Mouse (Mus musculus) forebrain, embryonic 13.5 days (tissue): ENCODE data around the gene Zbtb16. TPM values are rescaled to one million over a fixed set of nuclear protein-coding genes. Genes with fewer than 3 reads are reported as not detected.

Experiments used
- ATAC-seq: fragments of 200-750 bp; cut with Nextera tagmentation; 2 replicates; pipeline ENCODE4 v1.8.0; 2017
- H3K27ac ChIP-seq: fragments of 300-500 bp; sonication (generic); 2 replicates; pipeline ENCODE4 v1.5.1; 2015; ENCODE audit warnings: inconsistent platforms, mild to moderate bottlenecking, moderate library complexity
- H3K27me3 ChIP-seq: fragments of 300-500 bp; sonication (generic); 2 replicates; pipeline ENCODE4 v1.6.1; 2015; ENCODE audit warnings: mild to moderate bottlenecking, inconsistent platforms
- H3K36me3 ChIP-seq: fragments of 300-500 bp; sonication (generic); 2 replicates; pipeline ENCODE4 v1.6.1; 2015; ENCODE audit warnings: mild to moderate bottlenecking, inconsistent platforms; ENCODE audit not compliant: poor library complexity, severe bottlenecking
- H3K4me1 ChIP-seq: fragments of 300-500 bp; sonication (generic); 2 replicates; pipeline ENCODE4 v1.6.1; 2015; ENCODE audit warnings: inconsistent platforms
- H3K4me2 ChIP-seq: fragments of 300-500 bp; sonication (generic); 2 replicates; pipeline ENCODE4 v1.6.1; 2015; ENCODE audit warnings: inconsistent platforms, mild to moderate bottlenecking, moderate library complexity
- H3K4me3 ChIP-seq: fragments of 300-500 bp; sonication (generic); 2 replicates; pipeline ENCODE4 v1.5.1; 2015; ENCODE audit warnings: mild to moderate bottlenecking, inconsistent platforms
- H3K9ac ChIP-seq: fragments of 300-500 bp; sonication (generic); 2 replicates; pipeline ENCODE4 v1.6.1; 2015; ENCODE audit warnings: mild to moderate bottlenecking, inconsistent platforms
- H3K9me3 ChIP-seq: fragments of 300-500 bp; sonication (generic); replicated peaks from 2 replicates; pipeline ENCODE4 v1.6.1; 2016; ENCODE audit warnings: inconsistent platforms
- WGBS: fragments of 180-500 bp; shearing (Covaris S2); methylation state at CpG from one replicate; pipeline ENCODE4 v1.1.7; 2015; 5-methylcytosine and 5-hydroxymethylcytosine counted together
- polyA plus RNA-seq: library from polyadenylated mRNA; unstranded; fragments of >200 nt; fragmentation: Nextera tagmentation; extraction: Ambion mirVana; gene quantifications from 2 replicates; pipeline ENCODE4 v1.2.1, GENCODE M21; 2015

Gene Zbtb16
- polyA plus RNA-seq, 1 experiment from 2014 or later = 3.2 TPM

DNA sequence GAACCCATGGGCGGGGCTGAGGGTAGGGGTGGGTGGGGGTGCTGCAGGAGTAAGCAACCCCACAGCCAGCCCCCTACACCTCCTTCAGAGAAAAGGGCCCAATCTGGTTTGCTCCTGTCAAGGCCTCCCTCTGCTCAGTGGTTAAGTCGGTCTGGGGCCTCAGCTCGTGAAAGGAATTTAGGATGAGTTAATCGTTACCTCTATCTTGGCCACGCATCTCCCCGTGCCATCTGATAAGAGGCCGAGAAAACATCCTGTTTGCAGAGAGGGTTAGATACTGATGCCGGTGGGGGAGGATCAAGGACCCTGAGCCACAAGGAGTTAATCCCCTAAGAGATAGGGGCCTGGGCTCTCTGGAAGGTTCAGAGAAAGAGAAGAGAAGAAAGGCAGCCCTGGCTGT is 40.9 kb downstream of the Zbtb16 start:
- Histone ChIP-seq H3K9ac (no peak overlapping the region), H3K9me3 (no peaks in the 10 kb centered on the region), H3K4me1 (peaks cover 24% of the 10 kb centered on the region), H3K36me3 (no peaks in the 10 kb centered on the region), H3K27ac (no peak overlapping the region), H3K4me3 (no peak overlapping the region), H3K4me2 (no peak overlapping the region), H3K27me3 (peaks cover 9% of the 10 kb centered on the region; the same call in 1 of the 2 replicates)
- WGBS = 10% methylated on average over 8 of the region's 8 CpGs
- ATAC-seq = no peak

DNA sequence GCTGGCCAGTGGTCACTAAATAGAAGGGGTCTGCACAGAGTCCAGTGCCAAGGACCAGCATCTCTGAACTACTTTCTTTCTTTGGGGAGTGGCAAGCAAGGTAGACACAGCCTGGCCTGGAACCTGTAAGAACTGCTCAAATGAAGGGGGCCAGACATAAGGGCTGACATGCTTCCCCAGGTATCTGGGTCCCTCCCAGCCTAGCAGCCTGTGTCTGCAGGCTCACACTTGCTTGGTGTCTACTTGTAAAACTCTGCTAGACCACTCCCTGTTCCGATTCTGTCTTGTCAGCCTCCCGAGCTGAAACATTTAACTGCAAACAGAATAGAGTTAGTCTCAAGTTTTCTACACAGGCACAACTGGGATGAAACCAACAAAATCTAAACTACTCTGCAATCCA is 41.6 kb downstream of the Zbtb16 start:
- H3K27ac ChIP-seq = no peak overlapping the region
- H3K4me1 ChIP-seq = peaks cover 24% of the 10 kb centered on the region
- WGBS = 69% methylated on average over 2 of the region's 2 CpGs
- H3K4me3 ChIP-seq = no peak overlapping the region
- ATAC-seq = no peak
- no peak overlapping the region for H3K9ac ChIP-seq
- no peaks in the 10 kb centered on the region for H3K9me3 ChIP-seq
- no peaks in the 10 kb centered on the region for H3K36me3 ChIP-seq
- H3K27me3 ChIP-seq = peaks cover 9% of the 10 kb centered on the region; the same call in 1 of the 2 replicates
- no peak overlapping the region for H3K4me2 ChIP-seq

DNA sequence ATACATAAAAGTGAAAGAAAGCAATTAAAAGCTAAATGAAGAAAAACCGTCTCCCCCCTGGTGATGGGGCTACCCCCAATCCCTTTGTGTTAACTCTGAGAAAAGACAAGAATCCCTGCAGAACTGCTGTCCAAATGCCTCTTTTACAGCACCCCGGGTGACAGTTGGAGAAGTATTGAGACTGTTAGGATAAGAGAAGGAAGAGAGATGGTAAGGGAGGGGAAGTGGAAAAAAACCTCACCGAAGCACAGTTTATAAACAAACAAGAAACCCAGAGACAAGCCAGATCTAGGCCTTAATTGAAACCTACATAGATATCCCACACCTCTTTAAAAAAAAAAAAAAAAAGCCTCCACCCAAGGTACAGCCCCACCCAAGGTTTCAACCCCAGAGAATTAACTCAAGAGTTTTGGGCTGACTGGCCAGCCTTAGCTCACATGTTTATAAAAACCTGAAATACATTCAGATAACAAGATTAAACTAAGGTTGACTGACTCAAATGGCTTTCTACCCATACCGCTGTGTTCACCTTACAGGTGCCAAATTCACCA is 42.3 kb downstream of the Zbtb16 start:
- H3K36me3 ChIP-seq = no peaks in the 10 kb centered on the region
- no peak overlapping the region for H3K27ac ChIP-seq
- no peak for ATAC-seq
- peaks cover 24% of the 10 kb centered on the region for H3K4me1 ChIP-seq
- H3K4me2 ChIP-seq = no peak overlapping the region
- WGBS = 38% methylated on average over 4 of the region's 4 CpGs
- no peaks in the 10 kb centered on the region for H3K9me3 ChIP-seq
- H3K9ac ChIP-seq = no peak overlapping the region
- peaks cover 9% of the 10 kb centered on the region; the same call in 1 of the 2 replicates for H3K27me3 ChIP-seq
- H3K4me3 ChIP-seq = no peak overlapping the region

DNA sequence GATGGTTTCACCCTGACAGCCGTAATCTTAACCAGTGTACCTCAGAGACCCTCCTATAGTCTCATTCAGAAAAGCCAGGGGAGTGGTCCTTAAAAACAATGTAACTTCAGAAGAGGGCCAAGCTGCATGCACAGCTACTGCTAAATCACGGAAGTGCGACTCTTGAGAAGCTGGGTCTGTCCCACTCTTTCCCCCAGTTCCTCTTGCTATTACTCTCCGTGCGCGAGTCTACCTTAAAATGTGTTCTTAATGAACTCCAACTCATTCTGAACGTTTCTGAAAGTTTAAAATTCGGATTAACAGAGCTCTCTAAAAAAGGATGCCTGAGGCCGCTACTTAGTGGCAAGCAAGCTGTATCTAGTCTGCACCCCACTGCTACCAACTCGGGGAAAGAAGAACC is 45.4 kb downstream of the Zbtb16 start:
- Histone ChIP-seq H3K9me3 (no peaks in the 10 kb centered on the region), H3K36me3 (no peaks in the 10 kb centered on the region), H3K9ac (no peak overlapping the region), H3K27ac (no peak overlapping the region), H3K4me2 (no peak overlapping the region), H3K4me1 (peaks cover 26% of the 10 kb centered on the region), H3K4me3 (no peak overlapping the region), H3K27me3 (peaks cover 3% of the 10 kb centered on the region; the same call in 1 of the 2 replicates)
- no peak for ATAC-seq
- WGBS = 73% methylated on average over 10 of the region's 10 CpGs

DNA sequence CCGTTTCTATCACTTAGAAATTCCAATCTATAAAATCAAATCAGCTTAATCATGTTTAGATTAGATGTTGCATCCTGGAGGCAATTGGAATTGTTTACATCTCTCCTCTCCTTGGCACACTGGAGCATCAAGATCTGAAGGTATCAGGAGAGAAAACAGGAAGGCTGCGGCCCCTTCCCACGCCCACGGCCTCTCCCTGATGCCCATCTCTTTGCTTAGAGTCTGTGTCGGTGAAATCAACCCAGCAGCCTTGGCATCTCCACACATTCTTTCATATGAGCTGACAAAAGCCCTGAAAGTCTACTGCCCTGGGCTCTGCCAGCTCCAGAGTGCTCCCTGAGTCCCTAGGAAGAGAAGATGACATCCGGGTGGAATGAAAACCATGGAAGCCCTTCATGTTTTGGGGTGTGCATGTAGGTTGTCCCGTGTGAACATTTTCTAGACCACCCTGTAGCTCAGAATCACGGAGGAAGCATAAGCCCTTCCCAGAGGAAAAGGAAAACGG is 48.1 kb downstream of the Zbtb16 start:
- 72% methylated on average over 9 of the region's 9 CpGs for WGBS
- Histone ChIP-seq H3K4me3 (no peak overlapping the region), H3K9me3 (no peaks in the 10 kb centered on the region), H3K36me3 (no peaks in the 10 kb centered on the region), H3K27me3 (no peaks in the 10 kb centered on the region; the same call in 1 of the 2 replicates), H3K4me1 (peaks cover 10% of the 10 kb centered on the region; the same call in 1 of the 2 replicates), H3K4me2 (no peak overlapping the region), H3K9ac (no peak overlapping the region), H3K27ac (no peak overlapping the region)
- no peak for ATAC-seq

DNA sequence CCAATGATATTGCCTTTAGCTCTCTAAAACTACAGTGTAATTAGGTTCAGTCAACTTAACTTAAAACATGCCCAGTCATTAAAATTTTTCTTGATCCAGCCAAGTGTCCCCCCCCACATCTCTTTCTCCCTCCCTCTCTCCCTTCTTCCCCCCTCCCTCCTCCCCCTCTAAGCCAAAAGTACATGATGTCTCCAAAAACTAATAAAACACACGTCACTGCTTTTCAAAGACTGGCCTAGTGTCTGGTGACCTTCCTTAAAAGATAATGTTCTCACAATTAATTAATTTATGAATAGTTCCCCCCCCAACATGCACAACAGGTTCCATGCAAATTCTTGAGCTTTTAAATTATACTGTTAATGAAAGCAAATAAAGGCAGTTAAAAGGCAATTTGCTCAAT is 48.7 kb downstream of the Zbtb16 start:
- Histone ChIP-seq H3K36me3 (no peaks in the 10 kb centered on the region), H3K27ac (no peak overlapping the region), H3K4me3 (no peak overlapping the region), H3K4me1 (peaks cover 14% of the 10 kb centered on the region; the same call in 1 of the 2 replicates), H3K27me3 (no peaks in the 10 kb centered on the region; the same call in 1 of the 2 replicates), H3K9me3 (no peaks in the 10 kb centered on the region), H3K4me2 (no peak overlapping the region), H3K9ac (no peak overlapping the region)
- 70% methylated on average over 1 of the region's 1 CpGs for WGBS
- ATAC-seq = no peak

DNA sequence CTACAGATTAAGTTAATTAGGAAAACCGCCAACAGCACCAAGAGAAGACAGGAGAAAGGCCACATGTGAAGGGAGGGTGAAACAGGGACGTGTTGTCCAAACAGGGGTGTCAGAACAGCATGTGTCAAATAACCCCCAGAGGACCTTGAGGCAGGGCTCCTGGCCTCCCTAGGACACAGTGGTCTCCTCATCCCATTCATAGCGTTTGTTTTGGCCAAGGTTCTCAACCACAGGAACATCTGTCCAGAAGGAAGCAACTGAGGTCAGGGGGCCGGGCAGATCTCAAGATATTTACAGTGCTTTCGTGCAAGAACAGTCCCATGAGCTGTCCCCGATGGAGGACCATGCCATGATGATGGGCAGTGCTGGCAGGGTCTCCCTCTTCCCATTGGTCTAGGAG is 49.2 kb downstream of the Zbtb16 start:
- H3K27me3 ChIP-seq = no peaks in the 10 kb centered on the region
- ATAC-seq = no peak
- no peaks in the 10 kb centered on the region for H3K36me3 ChIP-seq
- H3K9me3 ChIP-seq = no peaks in the 10 kb centered on the region
- H3K9ac ChIP-seq = no peak overlapping the region
- H3K4me1 ChIP-seq = peaks cover 16% of the 10 kb centered on the region; the same call in 1 of the 2 replicates
- H3K4me3 ChIP-seq = no peak overlapping the region
- WGBS = 80% methylated on average over 6 of the region's 6 CpGs
- no peak overlapping the region for H3K27ac ChIP-seq
- no peak overlapping the region for H3K4me2 ChIP-seq

DNA sequence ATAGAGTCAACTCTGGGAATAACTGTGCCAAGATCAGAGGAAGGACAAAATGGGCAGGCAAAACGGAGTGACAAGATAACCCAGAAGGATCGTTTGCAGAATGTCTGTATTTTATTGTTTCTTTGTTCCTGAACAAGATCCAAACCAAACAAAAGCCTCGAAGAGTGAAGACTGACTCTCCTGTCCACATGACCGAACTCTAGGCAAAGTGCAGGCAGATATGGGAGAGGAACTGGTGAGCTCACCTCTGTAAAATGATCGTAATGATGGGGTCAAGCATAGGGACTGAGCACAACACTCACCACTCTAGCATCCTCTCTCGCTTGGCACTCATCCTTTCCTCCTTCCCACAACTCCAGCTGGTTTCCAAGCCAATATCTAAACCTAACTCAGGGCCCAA is 51.1 kb downstream of the Zbtb16 start:
- Histone ChIP-seq H3K4me3 (no peak overlapping the region), H3K27ac (no peak overlapping the region), H3K4me2 (no peak overlapping the region), H3K36me3 (no peaks in the 10 kb centered on the region), H3K9me3 (no peaks in the 10 kb centered on the region), H3K27me3 (no peaks in the 10 kb centered on the region), H3K9ac (no peak overlapping the region), H3K4me1 (peaks cover 16% of the 10 kb centered on the region; the same call in 1 of the 2 replicates)
- 87% methylated on average over 6 of the region's 6 CpGs for WGBS
- no peak for ATAC-seq

DNA sequence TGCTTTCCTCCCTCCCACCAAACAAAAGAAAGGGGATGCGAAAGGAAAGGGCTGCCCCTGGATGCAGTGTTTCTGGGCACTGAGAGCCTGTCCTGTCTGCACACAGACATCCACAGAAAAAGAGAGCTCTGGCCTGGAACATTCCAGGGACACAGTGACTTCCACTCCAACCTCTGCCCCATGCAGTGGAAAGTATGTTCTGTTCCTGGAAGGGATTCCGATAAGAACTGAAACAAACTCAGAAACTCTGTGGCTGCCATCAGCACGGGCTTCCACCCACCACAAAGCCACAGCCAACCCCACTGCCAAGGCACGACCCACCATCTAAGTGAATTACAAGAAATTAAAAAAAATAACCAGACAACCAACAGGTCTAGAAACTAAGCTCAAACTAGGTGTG is 52.7 kb downstream of the Zbtb16 start:
- Histone ChIP-seq H3K27ac (no peak overlapping the region), H3K36me3 (no peaks in the 10 kb centered on the region), H3K9me3 (no peaks in the 10 kb centered on the region), H3K9ac (no peak overlapping the region), H3K27me3 (no peaks in the 10 kb centered on the region), H3K4me2 (no peak overlapping the region), H3K4me1 (peaks cover 19% of the 10 kb centered on the region; the same call in 1 of the 2 replicates), H3K4me3 (no peak overlapping the region)
- 68% methylated on average over 4 of the region's 4 CpGs for WGBS
- no peak for ATAC-seq

DNA sequence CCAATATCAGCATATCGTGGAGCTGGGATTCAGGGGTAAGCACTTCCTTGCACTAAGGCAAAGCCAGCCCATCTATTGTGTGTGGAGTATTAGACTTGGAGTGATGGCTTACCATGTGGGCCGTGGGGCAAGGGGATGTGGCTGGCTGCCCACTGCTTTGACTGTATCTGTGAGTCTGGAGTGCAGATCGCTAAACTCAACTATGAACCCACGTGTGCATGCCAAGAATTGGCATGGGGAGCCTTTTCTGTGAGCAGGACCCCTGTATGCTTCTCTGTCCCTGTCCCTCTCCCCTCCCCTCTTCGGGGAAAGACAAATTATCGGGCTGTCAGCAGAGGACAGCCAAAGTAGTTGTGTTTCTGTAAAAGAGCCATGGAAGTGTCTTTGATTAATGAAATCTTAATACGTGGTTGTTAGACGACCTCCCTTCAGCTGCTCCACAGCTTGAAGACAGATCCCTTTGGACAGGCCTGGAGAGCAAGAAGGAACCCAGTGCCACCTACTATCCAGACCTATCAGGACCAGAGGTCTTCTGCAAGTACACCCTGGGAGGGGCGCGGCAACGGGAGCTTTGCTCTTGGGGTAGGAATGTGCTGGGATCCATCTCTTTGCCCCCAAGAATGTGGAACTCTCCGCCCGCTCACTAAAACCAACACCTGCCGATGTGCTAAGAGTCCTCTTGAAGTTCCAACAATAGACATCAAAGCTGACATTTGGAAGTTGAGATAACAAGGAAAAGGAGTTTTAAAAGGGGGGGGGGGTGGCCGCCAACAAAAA is 53.5 kb downstream of the Zbtb16 start:
- WGBS = 53% methylated on average over 15 of the region's 15 CpGs

DNA sequence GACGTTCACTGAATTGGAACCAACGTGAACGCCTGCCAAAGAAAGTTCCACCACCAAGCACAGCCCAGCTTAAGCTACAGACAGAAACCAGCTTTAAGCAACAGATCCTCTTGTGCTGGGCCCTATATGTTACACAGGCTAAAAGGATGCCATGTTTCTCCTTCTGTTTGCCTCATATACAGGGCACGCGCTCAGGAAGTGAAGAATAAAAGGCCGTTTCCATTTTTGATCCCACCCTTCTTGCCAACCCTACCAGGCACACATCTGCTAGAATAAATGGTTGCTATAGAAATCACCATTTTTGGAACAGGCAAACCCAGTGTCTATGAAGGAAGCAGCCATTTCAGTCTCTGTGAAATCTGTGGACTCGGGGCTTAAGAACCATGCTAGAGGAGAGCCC is 59.8 kb downstream of the Zbtb16 start:
- Histone ChIP-seq H3K9me3 (no peaks in the 10 kb centered on the region), H3K4me1 (peaks cover 4% of the 10 kb centered on the region; the same call in 1 of the 2 replicates), H3K9ac (no peak overlapping the region), H3K27ac (no peak overlapping the region), H3K4me2 (no peak overlapping the region), H3K4me3 (no peak overlapping the region), H3K27me3 (no peaks in the 10 kb centered on the region), H3K36me3 (no peaks in the 10 kb centered on the region)
- WGBS = 85% methylated on average over 7 of the region's 7 CpGs
- no peak for ATAC-seq

More for the DNA sequence above, 53.5 kb downstream of the Zbtb16 start:
- Histone ChIP-seq H3K36me3 (no peaks in the 10 kb centered on the region), H3K27me3 (no peaks in the 10 kb centered on the region), H3K27ac (no peak overlapping the region), H3K4me1 (peaks cover 14% of the 10 kb centered on the region; the same call in 1 of the 2 replicates), H3K9me3 (no peaks in the 10 kb centered on the region), H3K9ac (no peak overlapping the region), H3K4me3 (no peak overlapping the region), H3K4me2 (no peak overlapping the region)
- ATAC-seq = 0 out of 2 replicates have a peak, but pooled peaks have one; percentile 27

DNA sequence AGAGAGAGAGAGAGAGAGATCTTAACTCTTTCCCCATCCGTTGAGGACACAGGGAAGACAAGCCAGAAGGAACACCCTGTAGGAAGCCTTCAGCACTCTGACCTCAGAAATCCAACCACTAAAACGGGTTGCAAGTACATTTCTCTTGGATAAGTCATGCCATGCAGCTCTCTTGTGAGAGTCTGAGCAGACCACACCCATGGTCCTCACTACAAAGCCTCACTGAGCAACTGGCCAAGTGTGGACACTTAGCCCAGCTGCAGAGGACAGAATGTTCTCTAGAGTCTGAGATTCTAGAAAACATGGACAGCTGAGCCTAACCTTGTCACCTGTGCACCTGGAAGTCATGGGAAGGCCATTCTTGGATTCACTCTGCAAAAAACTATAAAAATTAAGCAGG is 60.5 kb downstream of the Zbtb16 start:
- Histone ChIP-seq H3K36me3 (no peaks in the 10 kb centered on the region), H3K9ac (no peak overlapping the region), H3K4me2 (no peak overlapping the region), H3K9me3 (no peaks in the 10 kb centered on the region), H3K27ac (no peak overlapping the region), H3K27me3 (no peaks in the 10 kb centered on the region), H3K4me3 (no peak overlapping the region), H3K4me1 (peaks cover 4% of the 10 kb centered on the region; the same call in 1 of the 2 replicates)
- 87% methylated on average over 2 of the region's 2 CpGs for WGBS
- ATAC-seq = no peak
